Mouse (Mus musculus) stomach, embryonic 15.5 days (tissue): ENCODE data around the gene Zbtb7b. TPM values are rescaled to one million over a fixed set of nuclear protein-coding genes. Genes with fewer than 3 reads are reported as not detected.

Experiments
- ATAC-seq: fragments of 200-750 bp; cut with Nextera tagmentation; 2 replicates; pipeline ENCODE4 v1.8.0; 2017; ENCODE audit warnings: low read depth, moderate number of reproducible peaks, moderate TSS enrichment; ENCODE audit not compliant: insufficient read depth, low FRiP score
- H3K27ac ChIP-seq: fragments of 300-500 bp; sonication (generic); 2 replicates; pipeline ENCODE4 v1.5.1; 2015; ENCODE audit warnings: mild to moderate bottlenecking, inconsistent platforms
- H3K27me3 ChIP-seq: fragments of 300-500 bp; sonication (generic); replicated peaks from 2 replicates; pipeline ENCODE4 v1.6.1; 2015; ENCODE audit warnings: inconsistent platforms
- H3K36me3 ChIP-seq: fragments of 300-500 bp; sonication (generic); 2 replicates; pipeline ENCODE4 v1.6.1; 2015; ENCODE audit warnings: inconsistent platforms
- H3K4me1 ChIP-seq: fragments of 300-500 bp; sonication (generic); 2 replicates; pipeline ENCODE4 v1.6.1; 2015; ENCODE audit warnings: inconsistent platforms
- H3K4me2 ChIP-seq: fragments of 300-500 bp; sonication (generic); 2 replicates; pipeline ENCODE4 v1.6.1; 2015; ENCODE audit warnings: mild to moderate bottlenecking, inconsistent platforms
- H3K4me3 ChIP-seq: fragments of 300-500 bp; sonication (generic); replicated peaks from 2 replicates; pipeline ENCODE4 v1.5.1; 2015; ENCODE audit warnings: inconsistent platforms
- H3K9ac ChIP-seq: fragments of 300-500 bp; sonication (generic); 2 replicates; pipeline ENCODE4 v1.6.1; 2015; ENCODE audit warnings: inconsistent platforms
- H3K9me3 ChIP-seq: fragments of 300-500 bp; sonication (generic); 2 replicates; pipeline ENCODE4 v1.6.1; 2016; ENCODE audit warnings: inconsistent platforms
- WGBS: fragments of 180-500 bp; shearing (Covaris S2); methylation state at CpG from one replicate; pipeline ENCODE4 v1.1.7; 2015; 5-methylcytosine and 5-hydroxymethylcytosine counted together
- polyA plus RNA-seq: library from polyadenylated mRNA; unstranded; fragments of >200 nt; fragmentation: Nextera tagmentation; extraction: Ambion mirVana; gene quantifications from 2 replicates; pipeline ENCODE4 v1.2.1, GENCODE M21; 2015

The Zbtb7b gene
- polyA plus RNA-seq, 1 experiment from 2014 or later = 7.9 TPM

- peaks cover 36% of the 10 kb centered on the region for H3K36me3 ChIP-seq
- no peak for ATAC-seq
- peak overlapping the region; percentile 10; the same call in 1 of the 2 replicates for H3K4me2 ChIP-seq
Observed at GRCm38 (mm10) chr3:89424416-89425140, 30.0 kb upstream of the Zbtb7b start.

GRCm38 (mm10) chr3:89422556-89423205, 28.1 kb upstream of the Zbtb7b start:
- H3K36me3 ChIP-seq = peaks cover 32% of the 10 kb centered on the region
- H3K27ac ChIP-seq = no peak overlapping the region; the same call in 1 of the 2 replicates
- no peak overlapping the region for H3K9ac ChIP-seq
- H3K4me3 ChIP-seq = peak overlapping the region; percentile 55
- no peaks in the 10 kb centered on the region for H3K27me3 ChIP-seq
- WGBS = 55% methylated on average over 6 of the region's 6 CpGs
- H3K4me2 ChIP-seq = peak overlapping the region; percentile 64
- no peaks in the 10 kb centered on the region for H3K9me3 ChIP-seq
- H3K4me1 ChIP-seq = peaks cover 49% of the 10 kb centered on the region
- ATAC-seq = no peak

More at GRCm38 (mm10) chr3:89424416-89425140, 30.0 kb upstream of the Zbtb7b start:
- Histone ChIP-seq H3K4me1 (peaks cover 48% of the 10 kb centered on the region), H3K9me3 (no peaks in the 10 kb centered on the region), H3K4me3 (no peak overlapping the region), H3K27me3 (no peaks in the 10 kb centered on the region), H3K27ac (0 out of 2 replicates have a peak overlapping the region, but pooled peaks have one; percentile 9), H3K9ac (no peak overlapping the region)
- WGBS = 67% methylated on average over 5 of the region's 5 CpGs

- Histone ChIP-seq H3K9me3 (no peaks in the 10 kb centered on the region), H3K27me3 (no peaks in the 10 kb centered on the region), H3K9ac (peak overlapping the region; percentile 44), H3K4me3 (peak overlapping the region; percentile 55), H3K36me3 (peaks cover 25% of the 10 kb centered on the region), H3K4me1 (peaks cover 54% of the 10 kb centered on the region), H3K4me2 (peak overlapping the region; percentile 64), H3K27ac (peak overlapping the region; percentile 99)
- 13% methylated on average over 22 of the region's 22 CpGs for WGBS
- ATAC-seq = no peak
Observed at GRCm38 (mm10) chr3:89421810-89422473, 27.4 kb upstream of the Zbtb7b start.

- Histone ChIP-seq H3K27ac (peak overlapping the region; percentile 99), H3K9me3 (no peaks in the 10 kb centered on the region), H3K4me1 (peaks cover 54% of the 10 kb centered on the region), H3K4me2 (peak overlapping the region; percentile 64), H3K36me3 (peaks cover 22% of the 10 kb centered on the region), H3K4me3 (peak overlapping the region; percentile 55), H3K27me3 (no peaks in the 10 kb centered on the region), H3K9ac (peak overlapping the region; percentile 44)
- peak; percentile 85 for ATAC-seq
- WGBS = 2% methylated on average over 11 of the region's 11 CpGs
Observed at GRCm38 (mm10) chr3:89421002-89421774, 26.6 kb upstream of the Zbtb7b start.

GRCm38 (mm10) chr3:89420421-89420820, 25.8 kb upstream of the Zbtb7b start:
- WGBS = 52% methylated on average over 2 of the region's 2 CpGs
- Histone ChIP-seq H3K27me3 (no peaks in the 10 kb centered on the region), H3K27ac (peak overlapping the region; percentile 99), H3K9ac (no peak overlapping the region), H3K4me1 (peaks cover 54% of the 10 kb centered on the region), H3K4me2 (peak overlapping the region; percentile 64), H3K36me3 (peaks cover 24% of the 10 kb centered on the region), H3K9me3 (no peaks in the 10 kb centered on the region), H3K4me3 (peak overlapping the region; percentile 55)
- no peak for ATAC-seq

- no peak for ATAC-seq
- Histone ChIP-seq H3K27me3 (no peaks in the 10 kb centered on the region), H3K9me3 (no peaks in the 10 kb centered on the region), H3K27ac (peak overlapping the region; percentile 99), H3K9ac (0 out of 2 replicates have a peak overlapping the region, but pooled peaks have one; percentile 46), H3K4me2 (peak overlapping the region; percentile 64), H3K36me3 (peaks cover 23% of the 10 kb centered on the region), H3K4me1 (peaks cover 51% of the 10 kb centered on the region), H3K4me3 (peak overlapping the region; percentile 64)
- WGBS = 15% methylated on average over 3 of the region's 3 CpGs
Observed at GRCm38 (mm10) chr3:89419981-89420380, 25.4 kb upstream of the Zbtb7b start.

- Histone ChIP-seq H3K36me3 (peaks cover 23% of the 10 kb centered on the region), H3K9ac (peak overlapping the region; percentile 46; the same call in 1 of the 2 replicates), H3K9me3 (no peaks in the 10 kb centered on the region), H3K27me3 (no peaks in the 10 kb centered on the region), H3K4me1 (peaks cover 48% of the 10 kb centered on the region), H3K4me2 (peak overlapping the region; percentile 64), H3K4me3 (peak overlapping the region; percentile 64), H3K27ac (peak overlapping the region; percentile 99)
- ATAC-seq = no peak
- 2% methylated on average over 9 of the region's 9 CpGs for WGBS
Observed at GRCm38 (mm10) chr3:89419571-89419970, 25.0 kb upstream of the Zbtb7b start.

- Histone ChIP-seq H3K4me2 (peak overlapping the region; percentile 64), H3K4me1 (peaks cover 42% of the 10 kb centered on the region), H3K9ac (peak overlapping the region; percentile 46), H3K27ac (peak overlapping the region; percentile 99), H3K4me3 (peak overlapping the region; percentile 64), H3K9me3 (no peaks in the 10 kb centered on the region), H3K27me3 (no peaks in the 10 kb centered on the region), H3K36me3 (peaks cover 21% of the 10 kb centered on the region)
- ATAC-seq = peak; percentile 13; the same call in 1 of the 2 replicates
- under 1% methylated on average over 16 of the region's 16 CpGs for WGBS
Observed at GRCm38 (mm10) chr3:89418861-89419250, 24.3 kb upstream of the Zbtb7b start.

GRCm38 (mm10) chr3:89418170-89418860, 23.7 kb upstream of the Zbtb7b start, which contains the start of the genes Cks1b and Shc1:
Gene Cks1b (minus strand): TSS chr3:89418383.
Gene Shc1 (plus strand): TSS chr3:89418443.
- Histone ChIP-seq H3K4me3 (peak within 1 kb of the TSS; percentile 64), H3K36me3 (peaks cover 23% of the 10 kb centered on the region), H3K27me3 (no peaks in the 10 kb centered on the region), H3K27ac (peak within 1 kb of the TSS; percentile 99), H3K4me2 (peak within 1 kb of the TSS; percentile 65), H3K9me3 (no peaks in the 10 kb centered on the region), H3K4me1 (peaks cover 37% of the 10 kb centered on the region), H3K9ac (peak within 1 kb of the TSS; percentile 53)
- under 1% methylated on average over 39 of the region's 39 CpGs for WGBS
- ATAC-seq = peak; percentile 92

GRCm38 (mm10) chr3:89417840-89418169, 23.2 kb upstream of the Zbtb7b start:
- H3K27ac ChIP-seq = peak overlapping the region; percentile 90
- peaks cover 32% of the 10 kb centered on the region for H3K4me1 ChIP-seq
- WGBS = under 1% methylated on average over 20 of the region's 20 CpGs
- peak; percentile 8 for ATAC-seq
- H3K27me3 ChIP-seq = no peaks in the 10 kb centered on the region
- no peaks in the 10 kb centered on the region for H3K9me3 ChIP-seq
- H3K36me3 ChIP-seq = peaks cover 23% of the 10 kb centered on the region
- peak overlapping the region; percentile 65 for H3K4me2 ChIP-seq
- peak overlapping the region; percentile 53 for H3K9ac ChIP-seq
- H3K4me3 ChIP-seq = peak overlapping the region; percentile 64

- Histone ChIP-seq H3K9ac (peak overlapping the region; percentile 53), H3K4me2 (peak overlapping the region; percentile 65), H3K27ac (peak overlapping the region; percentile 90), H3K9me3 (no peaks in the 10 kb centered on the region), H3K36me3 (peaks cover 23% of the 10 kb centered on the region), H3K4me1 (peaks cover 29% of the 10 kb centered on the region), H3K4me3 (peak overlapping the region; percentile 64), H3K27me3 (no peaks in the 10 kb centered on the region)
- WGBS = 13% methylated on average over 2 of the region's 2 CpGs
- no peak for ATAC-seq
Observed at GRCm38 (mm10) chr3:89417131-89417530, 22.6 kb upstream of the Zbtb7b start.
